Mouse (Mus musculus) 416B (cell line): ENCODE results near the gene Rpl18.

Experiments used
- DNase-seq: peaks from one replicate; pipeline ENCODE4 v3.0.0; 2011; ENCODE audit warnings: low read depth

The Rpl18 gene

GRCm38 (mm10) chr7:45733477-45733876, 18.2 kb downstream of the Rpl18 start:
- peak; percentile 30 for DNase-seq

GRCm38 (mm10) chr7:45739162-45739763, 24.0 kb downstream of the Rpl18 start:
- peak; percentile 89 for DNase-seq

GRCm38 (mm10) chr7:45739820-45740219, 24.6 kb downstream of the Rpl18 start:
- no peak for DNase-seq

- DNase-seq = peak; percentile 38
Measured at GRCm38 (mm10) chr7:45741308-45741707, 26.1 kb downstream of the Rpl18 start.

GRCm38 (mm10) chr7:45741777-45742176, 26.5 kb downstream of the Rpl18 start:
- peak; percentile 81 for DNase-seq

GRCm38 (mm10) chr7:45742338-45742737, 27.1 kb downstream of the Rpl18 start:
- DNase-seq = peak; percentile 91

- peak; percentile 86 for DNase-seq
Measured at GRCm38 (mm10) chr7:45744387-45744786, 29.1 kb downstream of the Rpl18 start.

- no peak for DNase-seq
Measured at GRCm38 (mm10) chr7:45746518-45746917, 31.3 kb downstream of the Rpl18 start.

GRCm38 (mm10) chr7:45747450-45747849, 32.2 kb downstream of the Rpl18 start:
- DNase-seq = no peak

GRCm38 (mm10) chr7:45748110-45748509, 32.9 kb downstream of the Rpl18 start:
- DNase-seq = no peak

- no peak for DNase-seq
Measured at GRCm38 (mm10) chr7:45749401-45749800, 34.1 kb downstream of the Rpl18 start.

- no peak for DNase-seq
Measured at GRCm38 (mm10) chr7:45750162-45750561, 34.9 kb downstream of the Rpl18 start.

- DNase-seq = no peak
Measured at GRCm38 (mm10) chr7:45755703-45756102, 40.4 kb downstream of the Rpl18 start.

- DNase-seq = no peak
Measured at GRCm38 (mm10) chr7:45759400-45759799, 44.1 kb downstream of the Rpl18 start.

- no peak for DNase-seq
Measured at GRCm38 (mm10) chr7:45760151-45760550, 44.9 kb downstream of the Rpl18 start.

GRCm38 (mm10) chr7:45765995-45766394, 50.7 kb downstream of the Rpl18 start:
- DNase-seq = no peak

GRCm38 (mm10) chr7:45766764-45767163, 51.5 kb downstream of the Rpl18 start:
- no peak for DNase-seq

GRCm38 (mm10) chr7:45767500-45767899, 52.2 kb downstream of the Rpl18 start:
- DNase-seq = no peak
